Mouse (Mus musculus): Measurements from ENCODE around the gene Agk. TPM values are rescaled to one million over a fixed set of nuclear protein-coding genes. Genes with fewer than 3 reads are reported as not detected.
A peak's percentile ranks its signal among the peaks of the same experiment; 100 is the strongest.

The Agk gene
- polyA plus RNA-seq, 1 experiment from 2014 or later: 50.1 TPM

DNA sequence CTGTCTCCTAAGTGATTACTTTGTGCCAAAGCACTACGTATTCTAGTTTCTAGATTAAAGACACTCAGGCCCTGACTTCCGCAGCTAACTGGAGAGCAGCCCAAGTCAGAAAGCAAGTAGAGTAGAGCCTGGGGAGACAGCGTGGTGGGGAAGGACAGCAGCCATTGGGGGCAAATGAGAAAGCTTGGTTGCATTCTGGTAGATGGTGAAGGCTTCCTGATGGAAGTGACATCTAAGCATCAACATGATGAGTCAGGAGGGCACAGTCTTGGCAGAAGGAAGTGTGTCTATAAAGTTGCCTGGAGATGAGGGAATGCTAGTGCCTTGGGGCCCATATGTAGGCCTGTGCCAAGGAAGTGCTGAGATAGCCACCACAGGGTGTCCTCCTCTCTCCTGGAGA is 88.6 kb downstream of the Agk start:
- Histone ChIP-seq H3K27me3 (ENCODE audit: control insufficient read depth, insufficient read depth, low read length) (no peaks in the 10 kb centered on the region), H3K27ac (replicated peaks; ENCODE audit: low read depth, low read length) (no peak overlapping the region), H3K9ac (replicated peaks; ENCODE audit: low read length) (no peak overlapping the region), H3K9me3 (replicated peaks; ENCODE audit: control insufficient read depth, low read length) (no peaks in the 10 kb centered on the region), H3K36me3 (replicated peaks; ENCODE audit: control insufficient read depth, insufficient read depth, low read depth, low read length) (no peaks in the 10 kb centered on the region), H3K4me1 (ENCODE audit: control insufficient read depth, insufficient read depth, low read length) (no peaks in the 10 kb centered on the region), H3K4me3 (ENCODE audit: low read depth, low read length) (no peak overlapping the region), H3K4me2 (ENCODE audit: low read depth, low read length) (no peak overlapping the region)
- ATAC-seq (replicated peaks; ENCODE audit: insufficient number of reproducible peaks, low FRiP score, low TSS enrichment, low read depth) (no peak), DNase-seq (ENCODE audit: low spot score) (no peak)
- WGBS: 96% methylated on average over 3 of the region's 3 CpGs

- Histone ChIP-seq H3K36me3 (replicated peaks; ENCODE audit: control insufficient read depth, insufficient read depth, low read depth, low read length) (no peaks in the 10 kb centered on the region), H3K4me2 (ENCODE audit: low read depth, low read length) (no peak overlapping the region), H3K27me3 (ENCODE audit: control insufficient read depth, insufficient read depth, low read length) (no peaks in the 10 kb centered on the region), H3K9me3 (replicated peaks; ENCODE audit: control insufficient read depth, low read length) (no peaks in the 10 kb centered on the region), H3K9ac (replicated peaks; ENCODE audit: low read length) (no peak overlapping the region), H3K4me1 (ENCODE audit: control insufficient read depth, insufficient read depth, low read length) (no peaks in the 10 kb centered on the region), H3K4me3 (ENCODE audit: low read depth, low read length) (no peak overlapping the region), H3K27ac (replicated peaks; ENCODE audit: low read depth, low read length) (no peak overlapping the region)
- DNase-seq (ENCODE audit: low spot score): no peak
- WGBS: 88% methylated on average over 5 of the region's 5 CpGs
- ATAC-seq (replicated peaks; ENCODE audit: insufficient number of reproducible peaks, low FRiP score, low TSS enrichment, low read depth): no peak
Observed at GRCm38 (mm10) chr6:40415799-40416198, 90.8 kb downstream of the Agk start.

DNA sequence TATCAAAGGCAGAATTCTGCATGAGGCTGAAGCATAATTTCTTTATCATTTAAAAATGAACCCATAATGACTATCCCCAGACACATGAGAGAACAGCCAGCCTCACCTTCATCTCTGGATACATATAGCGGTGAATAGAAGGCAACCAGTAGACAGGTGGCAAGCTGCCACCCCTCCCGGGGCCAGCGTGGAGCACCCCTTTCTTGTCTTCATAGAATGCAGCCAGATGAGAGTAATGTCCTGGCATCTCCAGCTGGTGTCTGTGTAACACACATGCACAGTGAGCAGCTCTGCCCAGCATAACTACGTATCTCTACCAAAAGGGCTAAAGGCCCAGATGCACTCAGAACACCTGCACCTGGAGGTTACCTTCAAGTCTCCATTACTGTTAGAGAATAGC is 93.4 kb downstream of the Agk start:
- H3K27ac ChIP-seq (replicated peaks; ENCODE audit: low read depth, low read length): no peak overlapping the region
- 97% methylated on average over 4 of the region's 4 CpGs for WGBS
- H3K4me1 ChIP-seq (ENCODE audit: control insufficient read depth, insufficient read depth, low read length): no peaks in the 10 kb centered on the region
- H3K4me2 ChIP-seq (ENCODE audit: low read depth, low read length): no peak overlapping the region
- H3K9me3 ChIP-seq (replicated peaks; ENCODE audit: control insufficient read depth, low read length): no peaks in the 10 kb centered on the region
- H3K27me3 ChIP-seq (ENCODE audit: control insufficient read depth, insufficient read depth, low read length): no peaks in the 10 kb centered on the region
- H3K9ac ChIP-seq (replicated peaks; ENCODE audit: low read length): no peak overlapping the region
- DNase-seq (ENCODE audit: low spot score) (no peak), ATAC-seq (replicated peaks; ENCODE audit: insufficient number of reproducible peaks, low FRiP score, low TSS enrichment, low read depth) (no peak)
- H3K36me3 ChIP-seq (replicated peaks; ENCODE audit: control insufficient read depth, insufficient read depth, low read depth, low read length): no peaks in the 10 kb centered on the region
- H3K4me3 ChIP-seq (ENCODE audit: low read depth, low read length): no peak overlapping the region

DNA sequence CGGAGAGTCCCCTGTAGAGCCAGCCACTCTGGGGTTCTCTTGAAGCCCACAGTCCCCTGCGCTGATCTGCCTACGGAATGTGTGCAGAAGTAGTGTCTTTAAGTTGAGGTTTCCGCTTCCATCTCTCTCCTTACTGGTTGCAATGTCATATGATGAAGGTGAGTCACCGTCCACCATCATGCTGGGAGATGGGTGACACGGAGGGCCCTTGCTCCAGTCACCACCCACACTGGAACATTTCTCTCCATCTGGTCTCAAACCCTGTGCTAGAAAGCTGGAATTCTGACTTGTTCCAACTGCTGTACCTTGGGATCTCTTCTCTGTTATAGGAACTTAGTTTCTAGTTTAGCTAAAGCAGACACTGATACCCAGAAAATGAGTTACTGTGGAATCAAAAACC is 96.1 kb downstream of the Agk start:
- Histone ChIP-seq H3K9me3 (replicated peaks; ENCODE audit: control insufficient read depth, low read length) (no peaks in the 10 kb centered on the region), H3K36me3 (replicated peaks; ENCODE audit: control insufficient read depth, insufficient read depth, low read depth, low read length) (no peaks in the 10 kb centered on the region), H3K4me2 (ENCODE audit: low read depth, low read length) (no peak overlapping the region), H3K9ac (replicated peaks; ENCODE audit: low read length) (no peak overlapping the region), H3K4me3 (ENCODE audit: low read depth, low read length) (no peak overlapping the region), H3K4me1 (ENCODE audit: control insufficient read depth, insufficient read depth, low read length) (no peaks in the 10 kb centered on the region), H3K27me3 (ENCODE audit: control insufficient read depth, insufficient read depth, low read length) (no peaks in the 10 kb centered on the region), H3K27ac (replicated peaks; ENCODE audit: low read depth, low read length) (no peak overlapping the region)
- DNase-seq (ENCODE audit: low spot score) (no peak), ATAC-seq (replicated peaks; ENCODE audit: insufficient number of reproducible peaks, low FRiP score, low TSS enrichment, low read depth) (no peak)
- 96% methylated on average over 6 of the region's 6 CpGs for WGBS

- no peak for ATAC-seq (replicated peaks; ENCODE audit: insufficient number of reproducible peaks, low FRiP score, low TSS enrichment, low read depth)
- H3K4me1 ChIP-seq (ENCODE audit: control insufficient read depth, insufficient read depth, low read length): no peaks in the 10 kb centered on the region
- WGBS: 78% methylated on average over 1 of the region's 1 CpGs
- H3K9me3 ChIP-seq (replicated peaks; ENCODE audit: control insufficient read depth, low read length): no peaks in the 10 kb centered on the region
- no peaks in the 10 kb centered on the region for H3K36me3 ChIP-seq (replicated peaks; ENCODE audit: control insufficient read depth, insufficient read depth, low read depth, low read length)
- DNase-seq (ENCODE audit: low spot score): no peak
- no peak overlapping the region for H3K9ac ChIP-seq (replicated peaks; ENCODE audit: low read length)
- no peaks in the 10 kb centered on the region for H3K27me3 ChIP-seq (ENCODE audit: control insufficient read depth, insufficient read depth, low read length)
- no peak overlapping the region for H3K4me2 ChIP-seq (ENCODE audit: low read depth, low read length)
- H3K4me3 ChIP-seq (ENCODE audit: low read depth, low read length): no peak overlapping the region
- no peak overlapping the region for H3K27ac ChIP-seq (replicated peaks; ENCODE audit: low read depth, low read length)
Observed at GRCm38 (mm10) chr6:40423013-40423412, 98.0 kb downstream of the Agk start.

DNA sequence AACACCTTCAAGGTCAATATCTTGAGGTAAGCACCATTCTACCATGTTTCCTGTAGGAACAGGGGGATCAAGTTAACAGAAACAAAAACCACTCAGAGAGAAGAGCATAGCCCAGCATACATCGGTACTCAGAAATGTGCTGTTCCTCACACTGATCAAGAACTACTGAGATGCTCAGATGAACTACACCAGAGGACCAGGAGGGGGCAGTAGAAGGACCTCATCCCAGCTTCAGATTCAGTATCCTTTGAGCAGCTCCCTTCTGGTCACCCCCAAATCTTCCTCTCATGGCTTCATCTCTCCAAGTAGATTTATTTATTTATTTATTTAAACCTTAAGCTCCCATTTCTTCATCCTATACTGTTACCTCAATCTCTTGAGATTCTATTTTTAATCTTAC is 98.8 kb downstream of the Agk start:
- Histone ChIP-seq H3K27me3 (ENCODE audit: control insufficient read depth, insufficient read depth, low read length) (no peaks in the 10 kb centered on the region), H3K27ac (replicated peaks; ENCODE audit: low read depth, low read length) (no peak overlapping the region), H3K9me3 (replicated peaks; ENCODE audit: control insufficient read depth, low read length) (no peaks in the 10 kb centered on the region), H3K4me2 (ENCODE audit: low read depth, low read length) (no peak overlapping the region), H3K9ac (replicated peaks; ENCODE audit: low read length) (no peak overlapping the region), H3K36me3 (replicated peaks; ENCODE audit: control insufficient read depth, insufficient read depth, low read depth, low read length) (no peaks in the 10 kb centered on the region), H3K4me3 (ENCODE audit: low read depth, low read length) (no peak overlapping the region), H3K4me1 (ENCODE audit: control insufficient read depth, insufficient read depth, low read length) (no peaks in the 10 kb centered on the region)
- DNase-seq (ENCODE audit: low spot score) (peak; percentile 43), ATAC-seq (replicated peaks; ENCODE audit: insufficient number of reproducible peaks, low FRiP score, low TSS enrichment, low read depth) (no peak)
- WGBS: 61% methylated on average over 1 of the region's 1 CpGs

GRCm38 (mm10) chr6:40427441-40427840 is 102.5 kb downstream of the Agk start:
- no peaks in the 10 kb centered on the region for H3K4me1 ChIP-seq (ENCODE audit: control insufficient read depth, insufficient read depth, low read length)
- ATAC-seq (replicated peaks; ENCODE audit: insufficient number of reproducible peaks, low FRiP score, low TSS enrichment, low read depth): no peak
- H3K27me3 ChIP-seq (ENCODE audit: control insufficient read depth, insufficient read depth, low read length): no peaks in the 10 kb centered on the region
- H3K27ac ChIP-seq (replicated peaks; ENCODE audit: low read depth, low read length): no peak overlapping the region
- 79% methylated on average over 7 of the region's 7 CpGs for WGBS
- DNase-seq (ENCODE audit: low spot score): no peak
- H3K4me2 ChIP-seq (ENCODE audit: low read depth, low read length): no peak overlapping the region
- H3K9ac ChIP-seq (replicated peaks; ENCODE audit: low read length): no peak overlapping the region
- no peaks in the 10 kb centered on the region for H3K9me3 ChIP-seq (replicated peaks; ENCODE audit: control insufficient read depth, low read length)
- no peaks in the 10 kb centered on the region for H3K36me3 ChIP-seq (replicated peaks; ENCODE audit: control insufficient read depth, insufficient read depth, low read depth, low read length)
- no peak overlapping the region for H3K4me3 ChIP-seq (ENCODE audit: low read depth, low read length)

DNA sequence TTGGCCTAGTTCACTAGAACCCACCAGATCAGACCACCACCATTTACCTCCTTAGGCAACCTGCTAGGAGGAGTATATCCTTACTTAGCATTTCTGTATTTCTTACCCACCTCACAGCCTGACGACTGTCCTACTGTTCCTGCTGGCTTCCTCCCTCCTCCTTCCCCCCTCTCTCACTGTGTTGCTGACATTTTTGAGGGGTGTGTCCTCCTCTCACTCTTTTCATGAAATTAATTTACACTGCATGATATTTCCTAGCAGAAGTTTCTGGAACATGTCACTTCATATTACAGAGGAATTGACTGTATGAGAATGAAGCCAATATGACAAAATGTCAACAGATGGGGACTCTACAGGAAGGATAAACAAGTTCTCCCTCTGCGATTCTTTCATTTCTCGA is 103.7 kb downstream of the Agk start:
- Histone ChIP-seq H3K27ac (replicated peaks; ENCODE audit: low read depth, low read length) (no peak overlapping the region), H3K9me3 (replicated peaks; ENCODE audit: control insufficient read depth, low read length) (no peaks in the 10 kb centered on the region), H3K27me3 (ENCODE audit: control insufficient read depth, insufficient read depth, low read length) (no peaks in the 10 kb centered on the region), H3K9ac (replicated peaks; ENCODE audit: low read length) (no peak overlapping the region), H3K4me2 (ENCODE audit: low read depth, low read length) (no peak overlapping the region), H3K36me3 (replicated peaks; ENCODE audit: control insufficient read depth, insufficient read depth, low read depth, low read length) (no peaks in the 10 kb centered on the region), H3K4me3 (ENCODE audit: low read depth, low read length) (no peak overlapping the region), H3K4me1 (ENCODE audit: control insufficient read depth, insufficient read depth, low read length) (no peaks in the 10 kb centered on the region)
- 68% methylated on average over 3 of the region's 3 CpGs for WGBS
- DNase-seq (ENCODE audit: low spot score) (no peak), ATAC-seq (replicated peaks; ENCODE audit: insufficient number of reproducible peaks, low FRiP score, low TSS enrichment, low read depth) (no peak)

Measured in embryonic facial prominence, embryonic 11.5 days (tissue).